ENCODE assay signal across 8 mouse cellular contexts in genomic region chr16:11175100-11175488, GRCm38 (mm10). TPM values are rescaled to one million over a fixed set of nuclear protein-coding genes. Genes with fewer than 3 reads are reported as not detected.
A peak's percentile ranks its signal among the peaks of the same experiment; 100 is the strongest.
DNase-seq lines count a peak whose midpoint lies in the region; ATAC-seq lines count a peak whose summit lies in the region.

No protein-coding gene starts in this region.

- no peaks in the 10 kb centered on the region for H3K36me3 ChIP-seq in lung, embryonic 16.5 days (ENCODE audit: control insufficient read depth, insufficient read depth, low read length)
- no peaks in the 10 kb centered on the region for H3K36me3 ChIP-seq in embryonic facial prominence, embryonic 15.5 days
- no peaks in the 10 kb centered on the region for H3K36me3 ChIP-seq in limb, embryonic 11.5 days (ENCODE audit: control insufficient read depth, insufficient read depth, low read length)
- peaks cover 2% of the 10 kb centered on the region; the same call in 1 of the 2 replicates for H3K36me3 ChIP-seq in splenic B cell, adult 2 months (ENCODE audit: control insufficient read depth, insufficient read depth, low read length, poor library complexity, severe bottlenecking)

- DNase-seq in lung, postnatal 10 days: no peak
- no peak for DNase-seq in limb, embryonic 11.5 days (ENCODE audit: low spot score)
- peak; percentile 34 for DNase-seq in splenic B cell, adult 2 months (ENCODE audit: low read depth, low spot score)
- DNase-seq in cerebellum, postnatal 25 days: no peak
- DNase-seq in cerebellum, adult 9-10 months: no peak

- H3K27ac ChIP-seq in lung, embryonic 16.5 days (ENCODE audit: low read length): peak overlapping the region; percentile 91
- H3K27ac ChIP-seq in embryonic facial prominence, embryonic 15.5 days (replicated peaks): peak overlapping the region; percentile 94
- no peak overlapping the region for H3K27ac ChIP-seq in limb, embryonic 11.5 days (replicated peaks; ENCODE audit: low read depth, low read length)

- H3K9ac ChIP-seq in lung, embryonic 16.5 days (ENCODE audit: low read length): peak overlapping the region; percentile 93
- peak overlapping the region; percentile 91 for H3K9ac ChIP-seq in embryonic facial prominence, embryonic 15.5 days
- H3K9ac ChIP-seq in limb, embryonic 11.5 days (ENCODE audit: low read length): peak overlapping the region; percentile 9; the same call in 1 of the 2 replicates

- peak overlapping the region; percentile 84 for H3K4me2 ChIP-seq in lung, embryonic 16.5 days (ENCODE audit: low read depth, low read length)
- peak overlapping the region; percentile 77 for H3K4me2 ChIP-seq in embryonic facial prominence, embryonic 15.5 days (replicated peaks)
- peak overlapping the region; percentile 76 for H3K4me2 ChIP-seq in limb, embryonic 11.5 days (ENCODE audit: low read depth, severe bottlenecking)

- no peaks in the 10 kb centered on the region for H3K27me3 ChIP-seq in lung, embryonic 16.5 days (ENCODE audit: control insufficient read depth, insufficient read depth, low read depth, low read length)
- no peaks in the 10 kb centered on the region for H3K27me3 ChIP-seq in embryonic facial prominence, embryonic 15.5 days
- no peaks in the 10 kb centered on the region for H3K27me3 ChIP-seq in limb, embryonic 11.5 days (ENCODE audit: control insufficient read depth, insufficient read depth, low read length)
- H3K27me3 ChIP-seq in splenic B cell, adult 2 months (ENCODE audit: control insufficient read depth, insufficient read depth, low read length, poor library complexity, severe bottlenecking): no peaks in the 10 kb centered on the region

- H3K4me3 ChIP-seq in lung, embryonic 16.5 days (ENCODE audit: low read length): peak overlapping the region; percentile 95
- H3K4me3 ChIP-seq in embryonic facial prominence, embryonic 15.5 days (replicated peaks): peak overlapping the region; percentile 97
- H3K4me3 ChIP-seq in limb, embryonic 11.5 days (ENCODE audit: low read depth, low read length): peak overlapping the region; percentile 92

- peaks cover 2% of the 10 kb centered on the region; the same call in 1 of the 2 replicates for H3K9me3 ChIP-seq in lung, embryonic 16.5 days (ENCODE audit: control insufficient read depth, low read length)
- no peaks in the 10 kb centered on the region for H3K9me3 ChIP-seq in embryonic facial prominence, embryonic 15.5 days (replicated peaks)
- no peaks in the 10 kb centered on the region for H3K9me3 ChIP-seq in limb, embryonic 11.5 days (ENCODE audit: control insufficient read depth, low read length)

- 6% methylated on average over 9 of the region's 9 CpGs for WGBS in lung, embryonic 16.5 days
- 2% methylated on average over 9 of the region's 9 CpGs for whole genome bisulfite sequencing in embryonic facial prominence, embryonic 15.5 days
- 11% methylated on average over 9 of the region's 9 CpGs for WGBS in limb, embryonic 11.5 days

- no peak for ATAC-seq in lung, embryonic 16.5 days (ENCODE audit: low read depth)
- ATAC-seq in embryonic facial prominence, embryonic 15.5 days (ENCODE audit: insufficient number of reproducible peaks, low FRiP score, low TSS enrichment, low read depth): no peak
- no peak for ATAC-seq in limb, embryonic 11.5 days (ENCODE audit: insufficient number of reproducible peaks, low FRiP score, low TSS enrichment, low read depth)
- ATAC-seq in monocyte, adult 5-6 weeks (replicated peaks; ENCODE audit: insufficient number of reproducible peaks, low FRiP score, low TSS enrichment, poor library complexity, severe bottlenecking): no peak

- peaks cover 11% of the 10 kb centered on the region for H3K4me1 ChIP-seq in lung, embryonic 16.5 days (replicated peaks; ENCODE audit: control insufficient read depth, insufficient read depth, low read length)
- H3K4me1 ChIP-seq in embryonic facial prominence, embryonic 15.5 days: peaks cover 27% of the 10 kb centered on the region
- peaks cover 2% of the 10 kb centered on the region; the same call in 1 of the 2 replicates for H3K4me1 ChIP-seq in limb, embryonic 11.5 days (ENCODE audit: control insufficient read depth, insufficient read depth, low read length)

RNA-seq across cellular contexts. Expression of gene Zc3h7a, which starts 1.1 kb away (rescaled TPM):
- polyA plus RNA-seq in lung, embryonic 16.5 days (2015; fragmentation: Nextera tagmentation; extraction: Ambion mirVana): 107 and 109 TPM in 2 replicates
- 99.5 and 106 TPM in 2 replicates for polyA plus RNA-seq in embryonic facial prominence, embryonic 15.5 days (2015; fragmentation: Nextera tagmentation; extraction: Ambion mirVana)
- 83.0 and 85.1 TPM in 2 replicates for polyA plus RNA-seq in limb, embryonic 11.5 days (2014; fragmentation: Nextera tagmentation; extraction: Ambion mirVana)
- total RNA-seq in monocyte, adult 5-6 weeks (2017): 597 to 769 TPM (median 623 TPM) in 3 replicates

RNA-seq across cellular contexts. Expression of gene Rsl1d1, which starts 28.0 kb away (rescaled TPM):
- 138 and 144 TPM in 2 replicates for polyA plus RNA-seq in lung, embryonic 16.5 days (2015; fragmentation: Nextera tagmentation; extraction: Ambion mirVana)
- polyA plus RNA-seq in embryonic facial prominence, embryonic 15.5 days (2015; fragmentation: Nextera tagmentation; extraction: Ambion mirVana): 153 and 159 TPM in 2 replicates
- 266 and 277 TPM in 2 replicates for polyA plus RNA-seq in limb, embryonic 11.5 days (2014; fragmentation: Nextera tagmentation; extraction: Ambion mirVana)
- total RNA-seq in monocyte, adult 5-6 weeks (2017): 97.0 to 158 TPM (median 136 TPM) in 3 replicates

RNA-seq across cellular contexts. Expression of gene Txndc11, which starts 40.6 kb away (rescaled TPM):
- polyA plus RNA-seq in lung, embryonic 16.5 days (2015; fragmentation: Nextera tagmentation; extraction: Ambion mirVana): 30.1 and 30.8 TPM in 2 replicates
- 39.2 and 39.7 TPM in 2 replicates for polyA plus RNA-seq in embryonic facial prominence, embryonic 15.5 days (2015; fragmentation: Nextera tagmentation; extraction: Ambion mirVana)
- 33.7 and 39.9 TPM in 2 replicates for polyA plus RNA-seq in limb, embryonic 11.5 days (2014; fragmentation: Nextera tagmentation; extraction: Ambion mirVana)
- total RNA-seq in monocyte, adult 5-6 weeks (2017): 26.1 to 46.2 TPM (median 27.6 TPM) in 3 replicates

Comparison
In these comparisons a context has a peak if more than half of its experiments do, and no peak if none do; other contexts are left out.
1. H3K9ac ChIP-seq: peak in every context shown above with its lines; median percentile 93 in lung, embryonic 16.5 days; 91 in embryonic facial prominence, embryonic 15.5 days; 9 in limb, embryonic 11.5 days.